Mouse (Mus musculus) ES-Bruce4 (cell line): Measurements from ENCODE around the gene Prmt7.

ENCODE experiments used
- CTCF ChIP-seq: IDR thresholded peaks from one replicate; pipeline ENCODE4 v1.8.1; 2011; ENCODE audit warnings: low read depth, low read length
- POLR2A ChIP-seq: IDR thresholded peaks from one replicate; pipeline ENCODE4 v1.8.1; 2011; ENCODE audit warnings: low read length; ENCODE audit not compliant: insufficient read depth

DNA sequence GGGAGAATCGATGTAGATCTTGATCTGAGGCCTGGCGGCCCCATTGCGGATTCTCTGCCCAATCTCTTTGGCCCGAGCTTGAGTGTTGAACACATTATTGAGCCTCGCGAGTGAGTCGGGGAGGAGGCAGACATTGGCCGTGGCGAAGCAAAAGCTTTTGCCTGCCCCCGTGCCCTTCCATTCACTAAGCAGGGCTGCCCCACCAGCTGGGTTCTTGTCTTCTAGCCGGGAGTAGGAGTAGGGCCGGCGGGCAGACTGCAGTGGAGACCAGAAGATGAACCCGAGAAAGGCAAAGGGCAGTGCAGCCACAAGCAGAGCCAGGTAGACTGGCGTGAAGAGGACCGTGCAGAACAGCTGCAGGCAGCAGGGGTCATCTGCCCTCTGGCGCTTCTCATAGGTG is 54.7 kb downstream of the Prmt7 start:
- no peak for TF ChIP-seq CTCF
- TF ChIP-seq POLR2A: no peak
